Mouse (Mus musculus): ENCODE results near the gene Snap47.
"Not testable (repeated sequence)": the region's sequence is repeated elsewhere in the genome, so short reads cannot be mapped to it uniquely, and the experiment has no call there.

Snap47 gene

DNA sequence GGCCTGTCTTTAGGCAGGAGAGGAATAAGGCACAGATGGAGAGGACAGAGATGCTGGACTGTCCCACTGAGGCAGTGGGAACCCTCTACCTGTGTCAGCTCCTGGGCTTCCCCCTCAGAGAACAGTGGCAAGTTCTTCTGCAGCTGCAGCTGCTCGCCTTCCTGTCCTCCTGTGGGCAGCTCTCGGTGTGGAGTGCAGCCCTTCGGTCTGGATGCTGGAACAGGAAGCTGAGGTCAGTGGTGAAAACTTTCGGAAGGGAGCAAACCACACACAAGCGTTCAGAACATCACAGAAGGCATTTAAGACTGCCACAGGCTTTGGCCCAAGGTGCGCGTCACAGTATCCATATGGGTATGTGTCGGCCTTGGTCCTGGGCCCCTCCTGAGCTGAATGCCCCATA, 29.6 kb downstream of the Snap47 start:
- peak; percentile 23 to 35 for DNase-seq

DNA sequence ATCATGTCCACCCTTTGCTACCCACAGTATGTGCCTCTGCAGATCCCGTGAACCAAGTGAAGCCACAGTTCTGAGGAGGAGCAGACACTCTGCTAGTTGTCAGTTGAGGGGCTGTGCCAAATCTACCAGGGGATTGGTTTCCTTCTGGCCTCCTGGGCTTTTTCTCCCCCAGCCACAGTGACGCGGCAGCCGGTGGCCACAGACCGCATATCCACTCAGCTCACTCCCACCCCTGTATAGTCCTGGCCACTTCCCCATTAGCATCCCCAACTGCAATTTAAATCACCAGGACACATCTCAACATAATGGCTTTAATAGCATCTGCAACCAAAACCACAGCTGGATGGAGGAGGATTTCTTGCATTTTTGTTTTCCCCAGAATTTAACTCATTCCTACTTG, 32.3 kb downstream of the Snap47 start:
- peak in 1 of 2 experiments; percentile 36 for DNase-seq

DNA sequence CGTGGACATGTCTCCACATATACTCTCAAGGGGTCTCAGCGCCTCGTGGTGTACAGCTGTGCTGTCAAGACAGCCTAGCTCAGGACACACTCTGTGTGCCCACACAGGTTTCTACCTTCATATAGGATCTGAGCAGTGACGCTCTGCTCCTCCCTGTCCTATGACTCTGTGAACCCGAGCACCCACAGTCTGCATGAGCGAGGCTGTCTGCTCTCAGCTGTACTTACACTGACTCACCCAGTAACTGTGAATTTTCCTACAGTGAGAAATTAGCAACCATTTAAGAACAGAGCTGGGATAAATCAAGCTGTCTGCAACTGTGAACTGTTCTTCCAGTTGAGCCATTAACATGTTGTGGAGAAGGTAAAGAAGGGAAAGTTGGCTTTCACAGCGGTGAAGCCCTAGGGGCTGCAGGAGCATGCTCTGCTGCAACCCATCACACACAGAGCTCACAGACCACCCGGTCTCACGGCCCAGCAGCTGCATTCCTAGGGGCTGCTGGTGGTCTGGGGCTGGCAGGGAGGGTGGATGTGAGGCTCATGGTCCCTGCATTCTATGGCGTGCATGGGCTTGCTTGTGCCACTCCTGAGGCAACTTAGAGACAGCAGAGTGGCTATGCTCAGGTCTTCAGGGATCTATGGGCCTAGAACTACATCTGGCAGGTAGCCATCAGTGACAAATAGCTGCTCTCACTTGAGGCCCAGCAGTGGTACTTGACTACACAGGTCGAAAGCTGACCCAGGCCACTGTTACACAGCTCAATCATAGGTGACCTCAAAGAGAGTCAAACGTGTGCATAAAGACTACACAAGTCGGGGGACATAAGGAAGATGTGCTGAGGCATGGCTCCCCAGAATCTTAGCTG, 37.8 kb downstream of the Snap47 start:
- peak in 1 of 2 experiments; percentile 17 for DNase-seq

DNA sequence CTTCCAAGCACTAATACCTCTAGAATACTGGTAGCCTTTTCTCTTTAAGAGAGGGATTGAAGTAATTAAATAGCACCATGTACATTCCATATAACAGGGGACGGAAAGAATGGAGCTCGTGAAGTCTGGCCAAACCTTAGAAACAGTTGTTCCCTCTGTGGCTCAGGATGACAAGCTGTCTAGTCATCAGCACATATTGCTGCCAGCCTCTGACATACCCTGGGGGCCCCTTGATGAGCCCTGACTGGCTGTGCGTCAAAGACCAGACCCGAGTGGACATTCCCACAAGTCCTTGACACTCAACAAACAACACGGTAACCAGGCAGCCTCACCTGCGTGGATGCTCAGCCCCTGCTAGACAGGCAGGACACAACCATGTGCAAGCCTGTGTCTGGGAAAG, 38.9 kb downstream of the Snap47 start:
- peak in 1 of 2 experiments; percentile 22 for DNase-seq

DNA sequence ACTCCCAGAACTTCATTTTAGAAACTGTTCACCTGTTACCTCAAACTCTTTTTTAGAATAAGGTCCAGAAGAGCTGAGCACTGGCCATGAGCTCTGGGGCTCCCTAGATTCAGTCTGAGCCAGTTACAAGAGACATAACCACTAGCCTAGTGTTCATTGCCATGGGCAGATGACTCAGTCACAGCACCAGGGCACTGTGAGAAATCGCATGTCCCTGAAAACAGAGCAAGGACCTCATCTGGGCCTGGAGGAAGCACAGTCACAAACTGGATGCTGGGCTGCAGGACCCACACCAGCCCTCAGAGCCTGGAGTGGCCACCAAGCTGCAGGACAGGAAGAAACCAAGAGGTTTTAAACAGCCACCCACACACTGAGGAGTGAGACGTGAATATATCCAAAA, 40.1 kb downstream of the Snap47 start:
- peak in 1 of 2 experiments; percentile 20 for DNase-seq

DNA sequence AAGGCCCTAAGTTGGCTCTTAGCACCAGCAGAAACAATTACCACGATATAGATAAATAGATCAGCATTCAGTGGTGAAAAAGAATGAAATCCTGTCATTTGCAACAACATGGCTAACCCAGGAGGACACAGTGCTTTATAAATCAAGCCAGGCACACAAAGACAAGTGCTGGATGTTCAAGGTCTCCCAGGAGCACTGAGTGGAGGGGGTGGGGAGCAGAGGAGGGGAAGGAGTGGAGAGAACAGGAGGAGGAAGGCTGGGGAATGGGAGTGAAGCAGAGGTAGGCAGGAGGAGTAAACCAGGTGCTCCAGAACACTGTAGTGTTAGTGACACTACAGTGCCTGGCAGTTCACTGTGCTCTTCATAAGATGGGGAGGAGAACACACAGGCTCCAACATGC, 45.2 kb downstream of the Snap47 start:
- DNase-seq, result no peak

DNA sequence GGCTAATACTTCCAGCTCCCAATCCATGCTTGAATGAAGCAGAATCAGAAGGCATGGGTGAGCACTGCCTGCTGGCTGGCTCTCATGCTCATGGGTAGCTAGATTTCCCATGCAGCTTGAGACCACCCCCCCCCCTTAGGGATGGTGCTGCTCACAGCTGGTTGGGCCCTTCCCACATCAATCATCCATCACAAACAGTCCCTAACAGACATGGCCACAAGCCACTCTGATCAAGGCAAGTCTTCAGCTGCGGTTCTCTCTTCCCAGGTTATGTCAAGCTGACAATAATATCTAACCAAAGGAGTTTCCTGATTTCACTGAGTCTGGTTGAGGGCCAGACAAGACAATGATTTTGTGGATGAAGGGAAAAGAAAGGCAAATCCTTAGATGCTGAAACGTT, 50.1 kb downstream of the Snap47 start:
- DNase-seq, result peak in 1 of 2 experiments; percentile 14

DNA sequence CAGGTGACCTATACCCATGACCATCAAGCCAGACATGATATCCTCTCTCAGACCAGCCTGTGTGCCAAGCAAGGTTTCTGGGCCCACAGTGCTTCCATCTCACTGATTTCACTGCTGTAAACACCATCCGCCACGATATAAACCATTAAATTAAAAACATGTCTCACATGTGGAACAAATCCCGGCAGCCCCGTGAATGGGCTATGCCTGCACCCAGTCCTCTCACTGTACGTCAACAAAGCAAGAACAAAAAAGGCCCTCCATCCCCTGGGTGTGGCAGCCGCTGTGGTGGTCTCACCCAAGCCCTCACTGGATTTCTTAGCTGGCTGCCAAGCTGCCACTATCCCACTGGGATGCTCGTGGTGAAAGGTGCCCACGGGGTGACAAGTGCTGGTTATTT, 51.2 kb downstream of the Snap47 start:
- peak in 1 of 2 experiments; percentile 18 for DNase-seq

DNA sequence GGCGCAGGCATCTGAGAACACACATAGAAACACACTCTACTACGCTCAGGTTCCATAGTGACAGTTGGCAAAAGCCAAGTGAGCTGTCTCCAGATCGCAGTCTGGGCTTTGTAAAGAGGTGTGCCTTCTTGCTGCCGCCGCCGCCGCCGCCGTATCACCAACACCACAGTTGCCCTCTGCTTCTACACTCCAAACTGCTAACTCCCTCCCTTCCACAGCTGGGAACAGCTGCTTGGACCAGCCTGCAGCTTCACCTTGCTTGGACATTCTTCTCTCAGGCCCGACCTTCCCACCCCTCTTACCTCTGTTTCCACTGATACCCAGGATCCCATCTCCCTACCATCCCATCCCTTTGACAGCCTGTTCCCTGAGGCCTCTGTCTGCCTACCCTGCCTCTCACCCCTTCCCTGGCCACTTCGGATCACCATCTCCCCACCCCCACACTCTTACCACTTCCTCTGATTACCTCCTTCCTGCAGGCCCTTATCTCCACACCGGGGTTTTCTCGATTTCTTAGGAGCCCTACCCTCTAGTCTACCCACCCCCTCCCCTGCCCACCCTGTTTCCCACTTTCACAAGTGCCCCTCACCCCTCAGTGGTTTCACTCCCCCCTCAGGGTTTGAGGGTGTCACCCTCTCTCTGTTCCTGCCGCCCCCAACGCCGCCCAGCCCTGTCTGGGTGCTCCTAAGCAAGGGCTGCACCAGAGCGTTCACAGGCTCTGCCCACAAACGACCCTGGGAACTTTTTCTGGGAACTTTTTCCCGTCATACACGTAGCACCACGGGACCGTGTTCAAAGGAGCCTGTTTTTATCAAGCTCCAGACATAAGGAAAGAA, 53.2 kb downstream of the Snap47 start:
- peak in 1 of 2 experiments; percentile 23 for DNase-seq

DNA sequence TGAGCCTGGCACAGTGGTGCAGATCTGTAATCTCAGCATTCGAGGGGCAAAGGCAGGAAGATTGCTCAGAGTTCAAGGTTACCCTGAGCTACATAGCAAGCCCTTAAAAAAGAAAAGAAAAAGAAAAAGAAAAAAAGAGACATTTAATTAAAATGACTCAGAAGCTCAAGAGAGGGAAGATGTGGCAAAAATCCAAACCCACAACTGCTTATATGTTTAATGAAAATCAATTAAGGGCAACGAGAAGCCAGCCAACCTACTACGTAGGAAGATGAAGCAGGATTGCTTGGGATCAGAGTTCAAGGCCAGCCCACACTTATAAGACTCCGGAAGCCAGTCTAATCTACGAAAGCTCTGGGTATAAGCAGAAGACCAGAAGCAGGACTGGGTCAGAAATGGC, 56.5 kb downstream of the Snap47 start:
- DNase-seq, result no peak

DNA sequence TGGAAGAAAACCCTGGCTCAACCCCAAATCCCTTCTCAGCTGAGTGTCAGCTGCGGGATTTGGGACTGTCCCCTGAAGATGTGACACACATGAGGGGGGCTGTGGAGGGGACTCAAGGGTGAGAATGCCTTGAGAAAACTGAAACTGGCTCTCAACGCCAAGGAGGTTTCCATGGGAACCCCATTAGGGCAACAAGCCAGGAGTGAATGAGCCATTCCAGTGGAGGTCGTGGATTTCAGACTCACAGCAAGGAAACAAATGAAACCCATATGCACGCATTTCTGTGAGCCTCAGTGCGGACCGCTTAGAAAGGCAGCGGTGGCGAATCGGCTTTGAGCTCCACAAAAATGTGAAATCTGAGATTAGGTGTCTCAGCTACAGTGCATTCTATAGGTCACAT, 57.4 kb downstream of the Snap47 start:
- DNase-seq, result peak; percentile 77 to 81

DNA sequence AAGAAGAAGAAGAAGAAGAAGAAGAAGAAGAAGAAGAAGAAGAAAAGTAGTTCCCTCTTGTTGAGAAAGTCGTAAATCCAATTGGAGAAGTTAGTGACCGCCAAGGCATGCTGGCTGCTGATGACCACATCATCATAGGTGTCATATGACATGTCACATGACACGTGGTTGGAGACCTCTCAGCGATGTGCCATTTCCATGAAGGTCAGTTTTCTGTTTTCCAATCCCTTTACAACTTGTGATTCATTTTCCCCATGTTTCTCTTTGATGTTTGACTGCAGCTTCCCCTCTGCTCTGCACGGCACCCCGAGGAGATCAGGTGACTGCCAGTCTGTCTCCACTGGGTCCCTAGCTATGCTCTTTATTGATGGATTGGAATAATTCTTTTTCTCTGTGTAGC, 58.7 kb downstream of the Snap47 start:
- no peak for DNase-seq

DNA sequence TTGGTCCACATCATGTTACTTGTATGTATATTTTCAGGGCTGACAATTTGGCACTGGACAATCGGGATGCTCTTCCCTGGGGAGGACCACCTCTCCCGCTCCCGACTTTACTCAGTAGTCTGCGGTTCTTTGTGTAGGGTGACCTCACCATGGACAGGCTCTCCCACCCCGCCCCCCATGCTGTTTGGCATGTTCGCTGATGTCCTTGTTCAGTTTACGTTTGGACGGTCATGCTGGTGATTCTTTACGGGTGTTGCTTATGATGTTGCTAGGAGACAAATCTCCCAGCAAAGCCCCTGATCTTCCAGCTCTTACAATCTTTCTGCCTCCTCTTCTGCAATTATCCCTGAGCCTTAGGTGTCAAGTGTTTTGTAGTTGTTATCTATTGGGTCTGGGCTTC, 60.5 kb downstream of the Snap47 start:
- peak; percentile 77 to 84 for DNase-seq

DNA sequence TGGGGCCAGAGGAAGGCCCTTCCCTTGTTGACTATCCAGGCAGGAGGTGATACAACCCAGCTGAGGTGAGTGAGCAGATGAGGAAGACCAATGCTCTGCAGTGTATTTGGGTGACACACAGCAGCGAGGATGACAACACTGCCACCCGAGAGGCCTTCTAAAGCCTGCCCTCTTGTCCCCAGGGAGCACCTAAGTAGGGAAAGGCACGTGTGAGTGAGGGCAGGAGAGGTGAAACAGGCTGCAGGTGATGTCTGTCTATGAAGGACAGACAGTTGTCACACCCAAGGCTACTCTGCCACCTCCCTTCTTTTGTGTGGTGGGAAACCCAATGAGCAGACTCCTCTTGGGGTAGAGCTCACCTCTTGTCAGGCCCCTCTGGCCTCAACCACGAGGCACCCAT, 61.4 kb downstream of the Snap47 start:
- no peak for DNase-seq

DNA sequence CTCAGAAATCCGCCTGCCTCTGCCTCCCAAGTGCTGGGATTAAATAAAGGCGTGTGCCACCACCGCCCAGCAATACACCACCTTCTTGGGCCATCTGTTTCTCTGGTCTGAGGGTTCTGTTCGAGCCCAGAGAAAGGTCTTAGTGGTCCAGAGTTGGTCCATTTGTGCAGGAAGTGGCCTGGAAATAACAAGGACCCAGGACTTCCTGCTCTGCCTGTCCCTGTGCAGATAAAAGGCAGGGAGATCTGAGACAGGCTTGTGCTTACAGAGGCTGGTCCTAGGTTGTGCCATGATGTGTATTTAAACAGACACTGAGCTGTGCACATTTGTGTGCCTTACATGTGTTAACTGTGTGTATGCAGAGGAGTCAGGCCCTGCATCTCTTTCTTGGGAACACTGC, 62.2 kb downstream of the Snap47 start:
- DNase-seq, result no peak

DNA sequence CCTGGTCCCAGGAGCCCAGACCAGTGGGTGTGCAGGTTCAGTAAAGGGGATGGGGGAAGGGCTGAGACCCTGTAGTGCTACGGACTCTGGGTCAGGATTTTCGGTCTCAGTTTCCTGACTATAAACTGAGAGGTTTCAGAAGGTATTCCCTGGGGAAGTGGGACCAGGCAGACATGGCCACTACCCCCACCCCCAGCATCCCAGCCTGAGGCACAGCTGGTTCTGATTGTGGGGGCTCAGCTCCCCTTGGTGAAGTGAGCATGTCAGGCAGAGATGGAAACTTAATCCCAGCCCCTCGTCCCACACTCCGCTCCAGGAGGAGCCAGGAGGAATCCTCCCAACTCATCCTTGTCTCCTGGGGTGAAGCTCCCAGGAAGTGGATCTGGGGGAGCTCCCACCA, 63.5 kb downstream of the Snap47 start:
- no peak for DNase-seq

DNA sequence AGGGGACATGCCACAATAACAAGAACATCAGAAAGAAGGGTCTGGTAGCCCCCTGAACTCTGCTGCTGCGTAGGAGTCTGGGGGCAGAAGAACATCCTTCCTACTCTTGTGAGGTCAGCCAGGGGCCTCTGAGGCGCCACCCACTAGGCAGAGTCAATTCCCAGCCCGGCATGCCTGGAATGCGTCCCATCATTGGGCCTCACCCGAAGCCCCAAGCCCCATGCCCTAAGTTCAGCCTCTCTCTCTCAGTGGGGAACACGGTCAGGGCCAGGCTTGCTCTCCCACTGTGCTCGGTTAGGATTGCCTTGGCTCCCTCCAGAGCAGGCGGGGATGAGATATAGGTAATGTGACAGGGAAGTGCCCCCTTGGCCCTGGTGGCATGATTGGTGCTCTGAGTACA, 65.9 kb downstream of the Snap47 start:
- peak; percentile 46 to 69 for DNase-seq

DNA sequence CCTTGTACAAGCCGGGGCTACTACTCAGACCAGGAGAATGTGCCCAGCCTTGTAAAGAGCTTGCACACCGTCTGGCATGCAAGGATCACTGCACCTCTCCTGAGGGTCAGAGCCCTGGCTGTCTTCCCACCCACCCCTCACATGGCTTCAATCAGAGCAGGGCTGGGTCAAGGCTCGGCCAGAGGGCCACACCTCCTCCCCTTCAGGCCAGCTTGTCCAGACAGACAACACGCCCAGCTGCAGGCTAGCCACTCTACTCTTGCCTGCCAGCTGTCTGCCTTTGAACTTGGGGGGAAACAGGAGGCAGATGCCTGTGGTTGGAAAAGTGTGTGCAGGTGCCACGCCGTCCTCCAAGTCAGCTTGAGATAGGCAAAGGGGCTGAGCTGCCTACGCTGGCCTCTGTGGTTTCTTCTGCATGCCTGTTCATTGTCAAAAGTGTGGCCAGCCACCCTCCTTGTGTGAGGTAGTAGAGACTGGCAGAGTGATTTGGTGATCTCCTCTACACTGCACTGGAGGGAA, 66.5 kb downstream of the Snap47 start:
- DNase-seq, result peak; percentile 22 to 69

DNA sequence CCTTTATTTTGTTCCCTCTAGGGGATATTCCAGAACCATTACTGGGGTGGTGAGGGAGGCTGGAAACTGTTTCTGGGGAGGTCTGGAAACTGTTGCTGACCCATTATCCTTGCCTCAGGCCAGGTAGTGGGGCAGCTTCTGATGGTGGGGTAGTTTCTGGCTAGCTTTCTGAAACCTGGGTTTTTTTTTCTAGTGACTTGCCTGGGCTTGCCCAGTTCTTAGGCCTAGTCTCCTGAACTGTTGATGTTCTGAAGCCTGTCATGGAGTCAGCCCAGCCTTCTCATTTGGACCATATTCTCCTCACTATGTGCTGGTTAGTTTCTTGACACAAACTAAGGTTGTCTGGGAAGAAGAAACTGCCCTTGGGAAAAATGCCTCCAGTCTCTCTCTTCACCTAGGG, 71.4 kb downstream of the Snap47 start:
- DNase-seq, result no peak

DNA sequence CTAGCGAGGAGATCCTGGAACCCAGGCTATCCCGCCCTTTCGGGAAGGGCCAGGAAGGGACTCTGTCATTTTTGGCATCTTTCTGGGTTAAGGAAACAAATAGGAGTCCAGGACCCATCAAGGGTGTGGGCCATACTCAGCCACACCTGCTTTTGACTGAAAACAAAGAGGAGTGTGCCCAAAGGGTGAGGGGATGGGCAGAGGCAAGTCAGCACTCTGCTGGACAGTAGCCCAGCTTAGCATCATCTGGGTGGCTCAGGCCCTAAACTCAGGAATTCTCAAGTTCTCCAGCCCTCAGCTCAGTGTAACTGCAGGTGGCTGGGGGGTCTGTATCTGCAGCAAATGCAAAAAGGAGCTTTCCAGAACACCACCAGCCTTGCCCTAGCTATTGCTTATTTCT, 73.0 kb downstream of the Snap47 start:
- DNase-seq, result no peak

DNA sequence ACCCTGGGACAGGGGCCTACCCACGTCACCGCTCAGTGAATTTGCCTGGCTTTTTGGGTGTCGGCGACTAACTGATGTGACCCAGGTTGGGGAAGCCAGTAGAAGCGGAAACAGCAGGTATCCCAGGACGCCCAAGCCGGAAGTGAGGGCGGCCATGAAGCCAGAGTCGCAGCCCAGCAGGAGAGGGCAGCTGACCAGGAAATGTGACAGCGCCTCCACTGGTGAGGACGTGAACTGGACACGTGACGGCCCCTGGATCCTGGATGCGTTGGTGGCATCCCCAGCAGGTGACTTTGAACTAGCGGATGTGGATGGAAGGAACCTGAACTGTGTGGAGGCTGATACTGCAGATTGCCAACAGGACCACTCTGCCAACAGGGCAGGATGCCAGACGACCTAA, 75.5 kb downstream of the Snap47 start, which contains the start of gene Prss38:
TSS of gene Prss38 (minus strand) at position 183 of the 400 bp plus-strand sequence.
- DNase-seq, result no peak

DNA sequence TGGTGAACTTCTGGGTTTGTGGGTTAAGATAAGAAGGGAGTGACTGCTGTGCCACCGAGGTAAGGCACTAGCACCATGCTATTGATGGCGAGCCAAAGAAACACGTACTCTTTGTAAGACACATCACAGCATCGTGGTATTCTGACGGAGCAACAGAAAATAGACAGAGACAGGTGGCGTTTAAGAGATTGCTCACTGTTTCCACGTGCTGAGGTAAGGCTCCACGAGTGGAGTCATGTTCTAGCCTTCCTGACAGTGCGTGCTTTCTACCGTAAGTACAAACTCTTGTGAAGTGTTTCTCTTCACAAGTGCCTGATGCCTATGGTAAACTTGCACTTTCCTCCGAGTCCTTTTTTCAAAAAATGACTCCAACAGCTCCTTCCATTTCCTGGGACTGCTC, 81.1 kb downstream of the Snap47 start:
- no peak for DNase-seq

DNA sequence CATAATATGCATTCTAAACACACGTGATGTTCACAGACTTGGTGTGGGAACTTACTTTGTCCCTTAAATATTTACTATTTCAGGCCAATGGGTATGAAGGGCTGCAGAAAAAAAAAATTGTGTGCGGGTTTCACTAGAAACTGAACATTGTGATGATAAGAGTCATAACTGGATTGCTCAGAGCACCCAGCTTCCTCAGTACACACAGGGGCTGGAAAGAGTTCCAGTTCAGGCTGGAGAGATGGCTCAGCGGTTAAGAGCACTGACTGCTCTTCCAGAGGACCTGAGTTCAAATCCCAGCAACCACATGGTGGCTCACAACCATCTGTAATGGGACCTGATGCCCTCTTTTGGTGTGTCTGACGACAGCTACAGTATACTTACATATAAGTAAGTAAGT, 83.0 kb downstream of the Snap47 start:
- not testable (repeated sequence) for DNase-seq

DNA sequence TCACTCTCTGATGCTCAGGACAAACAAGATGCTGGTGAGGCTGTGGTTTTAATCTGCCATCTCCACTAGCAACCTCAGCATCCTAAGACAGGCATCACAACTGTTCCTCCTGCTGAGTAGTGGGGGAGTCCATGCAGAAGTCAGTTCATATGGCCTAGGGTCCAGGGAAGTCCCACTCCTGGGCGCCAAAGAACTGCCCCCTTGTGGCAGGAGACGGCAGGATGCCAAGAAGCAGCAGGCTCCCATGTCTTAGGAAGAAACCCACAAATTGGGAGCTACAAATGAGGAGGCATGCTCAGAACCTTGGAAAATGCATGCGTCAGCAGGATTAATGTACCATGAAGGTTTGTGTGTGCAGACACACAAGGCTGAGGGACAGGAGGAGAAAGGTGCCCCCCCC, 84.4 kb downstream of the Snap47 start:
- peak in 1 of 2 experiments; percentile 35 for DNase-seq
